Mouse (Mus musculus): ENCODE data around the gene Trnau1ap. TPM values are rescaled to one million over a fixed set of nuclear protein-coding genes. Genes with fewer than 3 reads are reported as not detected.
A peak's percentile ranks its signal among the peaks of the same experiment; 100 is the strongest.

Gene Trnau1ap
- total and polyA plus RNA-seq, 3 experiments = 22.8 to 40.2 (median 37.6) TPM

- Histone ChIP-seq H3K4me3 (ENCODE audit: low read depth, low read length) (no peak overlapping the region; the same call in 1 of the 2 replicates), H3K36me3 (replicated peaks) (peaks cover 42% of the 10 kb centered on the region), H3K27me3 (ENCODE audit: insufficient read depth, low read length) (no peaks in the 10 kb centered on the region), H3K4me1 (ENCODE audit: insufficient read depth, low read depth, low read length) (peaks cover 45% of the 10 kb centered on the region), H3K9me3 (replicated peaks) (no peaks in the 10 kb centered on the region)
- no peak for ATAC-seq (ENCODE audit: extremely low read depth, insufficient number of reproducible peaks, low FRiP score, poor library complexity, severe bottlenecking)
- TF ChIP-seq TAL1 (conservative IDR thresholded peaks at IDR 0.05; ENCODE audit: low read depth, low read length) = 0 out of 2 replicates have a peak, but pooled peaks have one; percentile 8
- TF ChIP-seq GATA2 (IDR thresholded peaks at IDR 0.05; ENCODE audit: borderline replicate concordance, low read depth, low read length) = no peak
- no peak for TF ChIP-seq CTCF (IDR thresholded peaks at IDR 0.05; ENCODE audit: low read depth, low read length)
- DNase-seq (ENCODE audit: low spot score) = no peak
These were observed 53.4 kb downstream of the Trnau1ap start for GRCm38 (mm10) chr4:132275949-132276348.

GRCm38 (mm10) chr4:132274156-132274862, 55.0 kb downstream of the Trnau1ap start, which contains the start of gene Taf12:
Gene Taf12 (plus strand): TSS chr4:132274375.
- DNase-seq (ENCODE audit: low spot score) (peak; percentile 77), ATAC-seq (ENCODE audit: extremely low read depth, insufficient number of reproducible peaks, low FRiP score, poor library complexity, severe bottlenecking) (peak; percentile 54; the same call in 1 of the 2 replicates)
- H3K27me3 ChIP-seq (ENCODE audit: insufficient read depth, low read length) = no peaks in the 10 kb centered on the region
- peaks cover 28% of the 10 kb centered on the region for H3K36me3 ChIP-seq (replicated peaks)
- H3K4me1 ChIP-seq (ENCODE audit: insufficient read depth, low read depth, low read length) = peaks cover 53% of the 10 kb centered on the region
- TF ChIP-seq POLR2AphosphoS5 (IDR thresholded peaks at IDR 0.05; ENCODE audit: insufficient replicate concordance, low read depth, low read length) (no peak), CTCF (IDR thresholded peaks at IDR 0.05; ENCODE audit: low read depth, low read length) (no peak), GATA2 (IDR thresholded peaks at IDR 0.05; ENCODE audit: borderline replicate concordance, low read depth, low read length) (no peak), GATA1 (IDR thresholded peaks at IDR 0.05; ENCODE audit: borderline replicate concordance, low read length) (no peak), TAL1 (conservative IDR thresholded peaks at IDR 0.05; ENCODE audit: low read depth, low read length) (no peak)
- H3K4me3 ChIP-seq (ENCODE audit: low read depth, low read length) = peak within 1 kb of the TSS; percentile 79
- H3K9me3 ChIP-seq (replicated peaks) = no peaks in the 10 kb centered on the region

- TF ChIP-seq GATA1 (IDR thresholded peaks at IDR 0.05; ENCODE audit: borderline replicate concordance, low read length) = no peak
- no peak for TF ChIP-seq CTCF (IDR thresholded peaks at IDR 0.05; ENCODE audit: low read depth, low read length)
- no peak for TF ChIP-seq GATA2 (IDR thresholded peaks at IDR 0.05; ENCODE audit: borderline replicate concordance, low read depth, low read length)
- no peak for TF ChIP-seq POLR2AphosphoS5 (IDR thresholded peaks at IDR 0.05; ENCODE audit: insufficient replicate concordance, low read depth, low read length)
- TF ChIP-seq TAL1 (conservative IDR thresholded peaks at IDR 0.05; ENCODE audit: low read depth, low read length) = no peak
- H3K4me1 ChIP-seq (ENCODE audit: insufficient read depth, low read depth, low read length) = peaks cover 57% of the 10 kb centered on the region
These were observed 56.2 kb downstream of the Trnau1ap start for GRCm38 (mm10) chr4:132273166-132273565.

GRCm38 (mm10) chr4:132269740-132270560, 59.4 kb downstream of the Trnau1ap start:
- peak; percentile 67 for ATAC-seq (ENCODE audit: extremely low read depth, insufficient number of reproducible peaks, low FRiP score, poor library complexity, severe bottlenecking)
- peak; percentile 72 for DNase-seq (ENCODE audit: low spot score)
- H3K9me3 ChIP-seq (replicated peaks) = no peaks in the 10 kb centered on the region
- no peak for TF ChIP-seq GATA2 (IDR thresholded peaks at IDR 0.05; ENCODE audit: borderline replicate concordance, low read depth, low read length)
- no peak for TF ChIP-seq GATA1 (IDR thresholded peaks at IDR 0.05; ENCODE audit: borderline replicate concordance, low read length)
- TF ChIP-seq POLR2AphosphoS5 (IDR thresholded peaks at IDR 0.05; ENCODE audit: insufficient replicate concordance, low read depth, low read length) = peak; percentile 100
- peaks cover 8% of the 10 kb centered on the region for H3K36me3 ChIP-seq (replicated peaks)
- peaks cover 43% of the 10 kb centered on the region for H3K4me1 ChIP-seq (ENCODE audit: insufficient read depth, low read depth, low read length)
- peak overlapping the region; percentile 63 for H3K4me3 ChIP-seq (ENCODE audit: low read depth, low read length)
- no peaks in the 10 kb centered on the region for H3K27me3 ChIP-seq (ENCODE audit: insufficient read depth, low read length)

More at GRCm38 (mm10) chr4:132273166-132273565, 56.2 kb downstream of the Trnau1ap start:
- DNase-seq (ENCODE audit: low spot score) (no peak), ATAC-seq (ENCODE audit: extremely low read depth, insufficient number of reproducible peaks, low FRiP score, poor library complexity, severe bottlenecking) (no peak)
- H3K36me3 ChIP-seq (replicated peaks) = peaks cover 19% of the 10 kb centered on the region
- H3K4me3 ChIP-seq (ENCODE audit: low read depth, low read length) = peak overlapping the region; percentile 79; the same call in 1 of the 2 replicates
- no peaks in the 10 kb centered on the region for H3K27me3 ChIP-seq (ENCODE audit: insufficient read depth, low read length)
- no peaks in the 10 kb centered on the region for H3K9me3 ChIP-seq (replicated peaks)

- DNase-seq (ENCODE audit: low spot score) (no peak), ATAC-seq (ENCODE audit: extremely low read depth, insufficient number of reproducible peaks, low FRiP score, poor library complexity, severe bottlenecking) (0 out of 2 replicates have a peak, but pooled peaks have one; percentile 23)
- Histone ChIP-seq H3K27me3 (ENCODE audit: insufficient read depth, low read length) (no peaks in the 10 kb centered on the region), H3K9me3 (replicated peaks) (no peaks in the 10 kb centered on the region), H3K4me3 (ENCODE audit: low read depth, low read length) (no peak overlapping the region), H3K36me3 (replicated peaks) (peaks cover 8% of the 10 kb centered on the region), H3K4me1 (ENCODE audit: insufficient read depth, low read depth, low read length) (peaks cover 49% of the 10 kb centered on the region)
- TF ChIP-seq CTCF (IDR thresholded peaks at IDR 0.05; ENCODE audit: low read depth, low read length) = no peak
- TF ChIP-seq GATA1 (IDR thresholded peaks at IDR 0.05; ENCODE audit: borderline replicate concordance, low read length) = no peak
- TF ChIP-seq GATA2 (IDR thresholded peaks at IDR 0.05; ENCODE audit: borderline replicate concordance, low read depth, low read length) = no peak
- TF ChIP-seq TAL1 (conservative IDR thresholded peaks at IDR 0.05; ENCODE audit: low read depth, low read length) = no peak
- TF ChIP-seq POLR2AphosphoS5 (IDR thresholded peaks at IDR 0.05; ENCODE audit: insufficient replicate concordance, low read depth, low read length) = no peak
These were observed 60.2 kb downstream of the Trnau1ap start for GRCm38 (mm10) chr4:132268871-132269739.
